In genomic region chr11:116185836-116186235, GRCm38 (mm10) we compare ENCODE assay signal across 13 mouse cellular contexts. TPM values are rescaled to one million over a fixed set of nuclear protein-coding genes. Genes with fewer than 3 reads are reported as not detected.
DNase-seq lines count a peak whose midpoint lies in the region; ATAC-seq lines count a peak whose summit lies in the region.
"Had no signal": no experiment of that assay in that cellular context is flagged by ENCODE, and none has a peak within 500 bp of the region (broad histone marks: within the 10 kb centered on the region; RNA-seq: fewer than 3 reads in every experiment).

No protein-coding gene starts in this region.

- no peak for ATAC-seq in hindbrain, embryonic 13.5 days (ENCODE audit: low FRiP score)
- ATAC-seq in hindbrain, embryonic 11.5 days (ENCODE audit: low FRiP score) = no peak
- ATAC-seq in embryonic facial prominence, embryonic 15.5 days (ENCODE audit: insufficient number of reproducible peaks, low FRiP score, low TSS enrichment, low read depth) = no peak; the same call in 1 of the 2 replicates
- ATAC-seq in erythroid progenitor cell, adult 5-6 weeks (replicated peaks; ENCODE audit: low FRiP score, poor library complexity, severe bottlenecking) = no peak

- no peaks in the 10 kb centered on the region for H3K27me3 ChIP-seq in hindbrain, embryonic 13.5 days
- no peaks in the 10 kb centered on the region for H3K27me3 ChIP-seq in hindbrain, embryonic 11.5 days (ENCODE audit: control insufficient read depth, insufficient read depth, low read length)
- H3K27me3 ChIP-seq in embryonic facial prominence, embryonic 15.5 days = no peaks in the 10 kb centered on the region

- H3K9me3 ChIP-seq in hindbrain, embryonic 13.5 days = no peaks in the 10 kb centered on the region
- no peaks in the 10 kb centered on the region for H3K9me3 ChIP-seq in hindbrain, embryonic 11.5 days (ENCODE audit: control insufficient read depth, low read length)
- no peaks in the 10 kb centered on the region for H3K9me3 ChIP-seq in embryonic facial prominence, embryonic 15.5 days (replicated peaks)

- peak; percentile 37 to 44 for DNase-seq in adrenal gland, postnatal 36 days
- DNase-seq in adrenal gland, postnatal 4 days (ENCODE audit: low spot score in 2 of 2) = no peak
- DNase-seq in hindbrain, embryonic 11.5 days (ENCODE audit: low spot score) = no peak
- peak; percentile 73 for DNase-seq in 3134 (ENCODE audit: extremely low read depth, insufficient read length, low spot score)
- no peak for DNase-seq in natural killer cell, adult 2 months (ENCODE audit: low spot score in 2 of 2)
- DNase-seq: adrenal gland, postnatal 10 days; cerebellum, adult 9-11 months; kidney, postnatal 4 days; lung, adult 2 months had no signal

- peaks cover 15% of the 10 kb centered on the region for H3K4me1 ChIP-seq in hindbrain, embryonic 13.5 days (replicated peaks)
- H3K4me1 ChIP-seq in hindbrain, embryonic 11.5 days (replicated peaks; ENCODE audit: control insufficient read depth, insufficient read depth, low read length) = no peaks in the 10 kb centered on the region; the same call in 1 of the 2 replicates
- peaks cover 17% of the 10 kb centered on the region for H3K4me1 ChIP-seq in embryonic facial prominence, embryonic 15.5 days

- 95% methylated on average over 3 of the region's 3 CpGs for WGBS in hindbrain, embryonic 13.5 days
- WGBS in hindbrain, embryonic 11.5 days = 89% methylated on average over 3 of the region's 3 CpGs
- 62% methylated on average over 3 of the region's 3 CpGs for WGBS in embryonic facial prominence, embryonic 15.5 days

- no peak overlapping the region for H3K4me2 ChIP-seq in hindbrain, embryonic 13.5 days
- no peak overlapping the region for H3K4me2 ChIP-seq in hindbrain, embryonic 11.5 days (replicated peaks; ENCODE audit: low read depth, low read length)
- no peak overlapping the region for H3K4me2 ChIP-seq in embryonic facial prominence, embryonic 15.5 days (replicated peaks)

- H3K9ac ChIP-seq in hindbrain, embryonic 13.5 days = no peak overlapping the region
- no peak overlapping the region for H3K9ac ChIP-seq in hindbrain, embryonic 11.5 days (ENCODE audit: low read depth, low read length)
- no peak overlapping the region for H3K9ac ChIP-seq in embryonic facial prominence, embryonic 15.5 days

- no peak overlapping the region for H3K4me3 ChIP-seq in hindbrain, embryonic 13.5 days
- no peak overlapping the region for H3K4me3 ChIP-seq in hindbrain, embryonic 11.5 days (ENCODE audit: low read depth, low read length)
- H3K4me3 ChIP-seq in embryonic facial prominence, embryonic 15.5 days (replicated peaks) = no peak overlapping the region
- H3K4me3 ChIP-seq: erythroblast, embryonic 14.5 days had no signal

- peak overlapping the region; percentile 18; the same call in 1 of the 2 replicates for H3K27ac ChIP-seq in hindbrain, embryonic 13.5 days
- no peak overlapping the region for H3K27ac ChIP-seq in hindbrain, embryonic 11.5 days (ENCODE audit: low read depth, low read length)
- H3K27ac ChIP-seq in embryonic facial prominence, embryonic 15.5 days (replicated peaks) = peak overlapping the region; percentile 72

- H3K36me3 ChIP-seq in hindbrain, embryonic 13.5 days = peaks cover 82% of the 10 kb centered on the region
- H3K36me3 ChIP-seq in hindbrain, embryonic 11.5 days (ENCODE audit: control insufficient read depth, insufficient read depth, low read length) = 0 out of 2 replicates have a peak, but pooled peaks cover 3% of the 10 kb centered on the region
- peaks cover 60% of the 10 kb centered on the region for H3K36me3 ChIP-seq in embryonic facial prominence, embryonic 15.5 days

RNA-seq across cellular contexts. Expression of gene Ten1, which starts 12.8 kb away (rescaled TPM):
- total RNA-seq in adrenal gland, postnatal 36 days (2021) = 10 to 100 TPM; 20.0 to 28.5 TPM
- 10 to 100 TPM; 31.6 to 32.9 TPM for total RNA-seq in adrenal gland, postnatal 4 days (2021)
- 87.7 and 91.7 TPM in 2 replicates for polyA plus RNA-seq in hindbrain, embryonic 13.5 days (2015; fragmentation: Nextera tagmentation; extraction: Ambion mirVana)
- 59.4 and 60.7 TPM in 2 replicates for polyA plus RNA-seq in hindbrain, embryonic 11.5 days (2014; fragmentation: Nextera tagmentation; extraction: Ambion mirVana)
- 81.0 and 86.7 TPM in 2 replicates for polyA plus RNA-seq in embryonic facial prominence, embryonic 15.5 days (2015; fragmentation: Nextera tagmentation; extraction: Ambion mirVana)
- 11.2 and 19.3 TPM in 2 replicates for total RNA-seq in erythroid progenitor cell, adult 5-6 weeks (2015; ENCODE audit: low replicate concordance)
- total RNA-seq in erythroid progenitor cell, adult 5-6 weeks (2017; ENCODE audit: low replicate concordance) = 3.0 and 3.7 TPM in 2 replicates

RNA-seq across cellular contexts. Expression of gene Acox1, which starts 13.0 kb away (rescaled TPM):
- 100 to 1,000 TPM; 170 to 228 TPM for total RNA-seq in adrenal gland, postnatal 36 days (2021)
- total RNA-seq in adrenal gland, postnatal 4 days (2021) = 100 to 1,000 TPM; 100 to 111 TPM
- 53.2 and 54.6 TPM in 2 replicates for polyA plus RNA-seq in hindbrain, embryonic 13.5 days (2015; fragmentation: Nextera tagmentation; extraction: Ambion mirVana)
- 31.7 and 36.3 TPM in 2 replicates for polyA plus RNA-seq in hindbrain, embryonic 11.5 days (2014; fragmentation: Nextera tagmentation; extraction: Ambion mirVana)
- 29.1 and 31.1 TPM in 2 replicates for polyA plus RNA-seq in embryonic facial prominence, embryonic 15.5 days (2015; fragmentation: Nextera tagmentation; extraction: Ambion mirVana)
- total RNA-seq in erythroid progenitor cell, adult 5-6 weeks (2015; ENCODE audit: low replicate concordance) = 15.5 and 18.4 TPM in 2 replicates
- total RNA-seq in erythroid progenitor cell, adult 5-6 weeks (2017; ENCODE audit: low replicate concordance) = 6.4 and 20.5 TPM in 2 replicates

RNA-seq across cellular contexts. Expression of gene Fbf1, which starts 17.9 kb away (rescaled TPM):
- 10 to 100 TPM; 38.4 to 41.6 TPM for total RNA-seq in adrenal gland, postnatal 36 days (2021)
- 10 to 100 TPM; 57.7 to 63.5 TPM for total RNA-seq in adrenal gland, postnatal 4 days (2021)
- 64.4 and 69.5 TPM in 2 replicates for polyA plus RNA-seq in hindbrain, embryonic 13.5 days (2015; fragmentation: Nextera tagmentation; extraction: Ambion mirVana)
- polyA plus RNA-seq in hindbrain, embryonic 11.5 days (2014; fragmentation: Nextera tagmentation; extraction: Ambion mirVana) = 28.4 and 32.1 TPM in 2 replicates
- 36.9 and 44.9 TPM in 2 replicates for polyA plus RNA-seq in embryonic facial prominence, embryonic 15.5 days (2015; fragmentation: Nextera tagmentation; extraction: Ambion mirVana)
- total RNA-seq in erythroid progenitor cell, adult 5-6 weeks (2015; ENCODE audit: low replicate concordance) = 13.3 and 32.7 TPM in 2 replicates
- 12.3 and 27.5 TPM in 2 replicates for total RNA-seq in erythroid progenitor cell, adult 5-6 weeks (2017; ENCODE audit: low replicate concordance)

RNA-seq across cellular contexts. Expression of gene Mrpl38, which starts 47.2 kb away (rescaled TPM):
- 100 to 1,000 TPM in 1 of 2 experiments, 10 to 100 TPM in 1; 95.9 to 107 TPM for total RNA-seq in adrenal gland, postnatal 36 days (2021)
- 10 to 100 TPM; 75.4 to 81.6 TPM for total RNA-seq in adrenal gland, postnatal 4 days (2021)
- 76.4 and 78.2 TPM in 2 replicates for polyA plus RNA-seq in hindbrain, embryonic 13.5 days (2015; fragmentation: Nextera tagmentation; extraction: Ambion mirVana)
- 93.2 and 100 TPM in 2 replicates for polyA plus RNA-seq in hindbrain, embryonic 11.5 days (2014; fragmentation: Nextera tagmentation; extraction: Ambion mirVana)
- 86.9 and 93.7 TPM in 2 replicates for polyA plus RNA-seq in embryonic facial prominence, embryonic 15.5 days (2015; fragmentation: Nextera tagmentation; extraction: Ambion mirVana)
- total RNA-seq in erythroid progenitor cell, adult 5-6 weeks (2015; ENCODE audit: low replicate concordance) = 9.2 and 16.9 TPM in 2 replicates
- total RNA-seq in erythroid progenitor cell, adult 5-6 weeks (2017; ENCODE audit: low replicate concordance) = 5.3 and 8.5 TPM in 2 replicates

RNA-seq across cellular contexts. Expression of gene Evpl, which starts 52.0 kb away (rescaled TPM):
- under 1 TPM; 0.70 to 0.82 TPM for total RNA-seq in adrenal gland, postnatal 36 days (2021)
- total RNA-seq in adrenal gland, postnatal 4 days (2021) = 1 to 10 TPM; 2.2 to 4.3 TPM
- 0.35 and 0.43 TPM in 2 replicates for polyA plus RNA-seq in hindbrain, embryonic 13.5 days (2015; fragmentation: Nextera tagmentation; extraction: Ambion mirVana)
- polyA plus RNA-seq in hindbrain, embryonic 11.5 days (2014; fragmentation: Nextera tagmentation; extraction: Ambion mirVana) = 0.49 and 0.52 TPM in 2 replicates
- 28.1 and 28.5 TPM in 2 replicates for polyA plus RNA-seq in embryonic facial prominence, embryonic 15.5 days (2015; fragmentation: Nextera tagmentation; extraction: Ambion mirVana)
- not detected in 2 replicates for total RNA-seq in erythroid progenitor cell, adult 5-6 weeks (2015; ENCODE audit: low replicate concordance)
- total RNA-seq in erythroid progenitor cell, adult 5-6 weeks (2017; ENCODE audit: low replicate concordance) = not detected in 2 replicates

Comparison
In these comparisons a context has a peak if more than half of its experiments do, and no peak if none do; other contexts are left out.
1. DNase-seq: peak in adrenal gland, postnatal 36 days (2 of 2) and 3134 (single experiment); none in adrenal gland, postnatal 4 days (0 of 2), hindbrain, embryonic 11.5 days (single experiment) and natural killer cell, adult 2 months (0 of 2).
2. RNA of gene Acox1, which starts 13.0 kb away (total RNA-seq): 170 to 228 TPM in adrenal gland, postnatal 36 days and 100 to 111 TPM in adrenal gland, postnatal 4 days; 6.4 to 20.5 TPM in erythroid progenitor cell, adult 5-6 weeks; every median in the first group is over 4 times any median in the second.